Mouse (Mus musculus): Measurements from ENCODE around the gene G3bp1.

DNA sequence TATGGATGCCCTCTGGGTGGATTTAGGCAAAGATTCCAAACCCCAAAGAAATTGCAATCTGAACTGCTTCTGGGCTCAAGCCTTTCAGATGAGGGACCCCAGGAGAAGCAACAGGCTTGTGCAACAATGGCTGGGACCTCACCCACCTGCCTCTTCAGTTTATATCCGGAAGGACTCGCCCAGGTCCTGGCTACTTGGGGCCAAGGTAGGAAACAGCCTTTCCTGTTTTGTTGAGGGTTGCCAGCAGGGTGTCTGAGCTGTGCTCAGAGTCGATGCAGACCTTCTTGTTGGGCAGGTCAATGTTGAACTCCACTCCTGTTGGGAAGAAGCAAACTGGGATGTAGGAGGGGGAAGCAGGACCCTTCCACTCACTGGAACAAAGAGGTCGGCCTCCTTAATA lies 19.2 kb upstream of the G3bp1 start:
- TF ChIP-seq CTCF (conservative IDR thresholded peaks at IDR 0.05; ENCODE audit: insufficient read depth, insufficient read length, low read depth, low read length) (no peak), POLR2A (IDR thresholded peaks at IDR 0.05; ENCODE audit: low read depth, low read length) (no peak)

Measured in kidney, adult 2 months (tissue).